Comparison of ENCODE assay signal across 8 mouse cellular contexts in the genomic region with DNA sequence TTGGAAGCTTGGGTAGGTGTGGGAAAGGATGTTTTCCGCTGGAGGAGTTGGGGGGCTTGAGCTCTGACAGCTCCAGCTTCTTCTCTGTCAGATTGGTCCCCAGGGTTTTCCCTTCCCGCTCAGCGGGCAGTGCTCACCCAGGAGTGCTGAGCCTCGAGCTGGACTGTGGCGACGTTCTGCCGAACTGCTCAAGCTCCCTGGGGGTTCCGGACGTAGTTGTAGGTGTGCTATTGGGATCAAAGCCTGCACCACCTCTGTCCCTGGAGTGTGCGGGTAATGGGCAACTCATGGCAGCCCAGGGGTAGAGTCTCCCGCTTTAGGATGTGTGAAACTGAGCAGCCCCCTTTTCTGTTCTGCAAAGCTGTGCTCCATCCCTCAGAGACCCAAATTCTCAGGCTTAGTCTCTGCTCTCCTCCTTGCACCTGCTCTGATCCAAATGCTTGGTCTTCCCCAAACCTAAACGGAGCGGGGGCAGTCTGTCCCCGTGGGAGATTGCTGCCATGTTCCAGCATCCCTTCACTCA. TPM values are rescaled to one million over a fixed set of nuclear protein-coding genes. Genes with fewer than 3 reads are reported as not detected.
A peak's percentile ranks its signal among the peaks of the same experiment; 100 is the strongest.
DNase-seq lines count a peak whose midpoint lies in the region; ATAC-seq and TF ChIP-seq lines count a peak whose summit lies in the region.

No protein-coding gene starts in this region.

- H3K36me3 ChIP-seq in kidney, embryonic 15.5 days, result no peaks in the 10 kb centered on the region
- H3K36me3 ChIP-seq in embryonic facial prominence, embryonic 11.5 days (replicated peaks; ENCODE audit: control insufficient read depth, insufficient read depth, low read depth, low read length), result no peaks in the 10 kb centered on the region
- no peaks in the 10 kb centered on the region for H3K36me3 ChIP-seq in hindbrain, postnatal 0 days (ENCODE audit: insufficient read depth, low read length)
- H3K36me3 ChIP-seq in midbrain, embryonic 15.5 days (replicated peaks), result no peaks in the 10 kb centered on the region

- WGBS in kidney, embryonic 15.5 days, result under 1% methylated on average over 14 of the region's 14 CpGs
- WGBS in embryonic facial prominence, embryonic 11.5 days, result 1% methylated on average over 14 of the region's 14 CpGs
- WGBS in hindbrain, postnatal 0 days, result 4% methylated on average over 13 of the region's 14 CpGs
- WGBS in midbrain, embryonic 15.5 days, result 0% methylated on average over 14 of the region's 14 CpGs

- H3K9me3 ChIP-seq in kidney, embryonic 15.5 days (replicated peaks), result no peaks in the 10 kb centered on the region
- no peaks in the 10 kb centered on the region for H3K9me3 ChIP-seq in embryonic facial prominence, embryonic 11.5 days (replicated peaks; ENCODE audit: control insufficient read depth, low read length)
- no peaks in the 10 kb centered on the region for H3K9me3 ChIP-seq in hindbrain, postnatal 0 days (ENCODE audit: low read length)
- H3K9me3 ChIP-seq in midbrain, embryonic 15.5 days, result no peaks in the 10 kb centered on the region

- no peak for DNase-seq in kidney, postnatal 10 days
- no peak for DNase-seq in embryonic facial prominence, embryonic 11.5 days (ENCODE audit: low spot score)
- DNase-seq in hindbrain, postnatal 0 days (ENCODE audit: low spot score), result no peak
- DNase-seq in urinary bladder, postnatal 36 days (ENCODE audit: low spot score in 2 of 2), result no peak
- DNase-seq in ovary, postnatal 14 days (ENCODE audit: low spot score), result no peak

- H3K4me3 ChIP-seq in kidney, embryonic 15.5 days (replicated peaks), result peak overlapping the region; percentile 58
- H3K4me3 ChIP-seq in embryonic facial prominence, embryonic 11.5 days (ENCODE audit: low read depth, low read length), result peak overlapping the region; percentile 47
- peak overlapping the region; percentile 44 for H3K4me3 ChIP-seq in hindbrain, postnatal 0 days (ENCODE audit: low read length)
- peak overlapping the region; percentile 52 for H3K4me3 ChIP-seq in midbrain, embryonic 15.5 days

- TF ChIP-seq CTCF in hindbrain, postnatal 0 days (IDR thresholded peaks at IDR 0.05; ENCODE audit: low read depth), result no peak

- 0 out of 2 replicates have a peak, but pooled peaks have one; percentile 13 for ATAC-seq in kidney, embryonic 15.5 days (replicated peaks; ENCODE audit: low FRiP score)
- ATAC-seq in embryonic facial prominence, embryonic 11.5 days (replicated peaks; ENCODE audit: insufficient number of reproducible peaks, low FRiP score, low TSS enrichment, low read depth), result 0 out of 2 replicates have a peak, but pooled peaks have one; percentile 37
- ATAC-seq in hindbrain, postnatal 0 days, result peak; percentile 8; the same call in 1 of the 2 replicates
- ATAC-seq in midbrain, embryonic 15.5 days (replicated peaks), result peak; percentile 55
- no peak for ATAC-seq in erythroblast, adult 5-6 weeks (replicated peaks; ENCODE audit: low FRiP score, poor library complexity, severe bottlenecking)

- H3K27ac ChIP-seq in kidney, embryonic 15.5 days, result no peak overlapping the region
- no peak overlapping the region for H3K27ac ChIP-seq in embryonic facial prominence, embryonic 11.5 days (replicated peaks; ENCODE audit: low read depth, low read length)
- H3K27ac ChIP-seq in hindbrain, postnatal 0 days, result no peak overlapping the region
- no peak overlapping the region for H3K27ac ChIP-seq in midbrain, embryonic 15.5 days

- peak overlapping the region; percentile 99 for H3K4me2 ChIP-seq in kidney, embryonic 15.5 days
- H3K4me2 ChIP-seq in embryonic facial prominence, embryonic 11.5 days (ENCODE audit: low read depth, low read length), result peak overlapping the region; percentile 97
- H3K4me2 ChIP-seq in hindbrain, postnatal 0 days (ENCODE audit: low read depth, low read length), result peak overlapping the region; percentile 98
- H3K4me2 ChIP-seq in midbrain, embryonic 15.5 days, result peak overlapping the region; percentile 99

- H3K4me1 ChIP-seq in kidney, embryonic 15.5 days, result peaks cover 22% of the 10 kb centered on the region
- H3K4me1 ChIP-seq in embryonic facial prominence, embryonic 11.5 days (ENCODE audit: control insufficient read depth, insufficient read depth, low read length), result peaks cover 3% of the 10 kb centered on the region; the same call in 1 of the 2 replicates
- peaks cover 11% of the 10 kb centered on the region; the same call in 1 of the 2 replicates for H3K4me1 ChIP-seq in hindbrain, postnatal 0 days (ENCODE audit: insufficient read depth, low read length)
- peaks cover 27% of the 10 kb centered on the region for H3K4me1 ChIP-seq in midbrain, embryonic 15.5 days

- peaks cover 73% of the 10 kb centered on the region for H3K27me3 ChIP-seq in kidney, embryonic 15.5 days
- H3K27me3 ChIP-seq in embryonic facial prominence, embryonic 11.5 days (ENCODE audit: control insufficient read depth, insufficient read depth, low read length), result peaks cover 39% of the 10 kb centered on the region
- peaks cover 14% of the 10 kb centered on the region for H3K27me3 ChIP-seq in hindbrain, postnatal 0 days (ENCODE audit: insufficient read depth, low read length)
- H3K27me3 ChIP-seq in midbrain, embryonic 15.5 days (replicated peaks), result peaks cover 27% of the 10 kb centered on the region

- H3K9ac ChIP-seq in kidney, embryonic 15.5 days, result 0 out of 2 replicates have a peak overlapping the region, but pooled peaks have one; percentile 36
- peak overlapping the region; percentile 30; the same call in 1 of the 2 replicates for H3K9ac ChIP-seq in embryonic facial prominence, embryonic 11.5 days (replicated peaks; ENCODE audit: low read length)
- peak overlapping the region; percentile 44; the same call in 1 of the 2 replicates for H3K9ac ChIP-seq in hindbrain, postnatal 0 days (replicated peaks; ENCODE audit: low read length)
- peak overlapping the region; percentile 52 for H3K9ac ChIP-seq in midbrain, embryonic 15.5 days

RNA-seq across cellular contexts. Expression of gene Slc24a4, which starts 1.0 kb away (rescaled TPM):
- 0.06 and 0.10 TPM in 2 replicates for polyA plus RNA-seq in kidney, embryonic 15.5 days (2015; fragmentation: Nextera tagmentation; extraction: Ambion mirVana)
- polyA plus RNA-seq in embryonic facial prominence, embryonic 11.5 days (2014; fragmentation: Nextera tagmentation; extraction: Ambion mirVana), result 0.04 and 0.24 TPM in 2 replicates
- total RNA-seq in hindbrain, postnatal 0 days (2014; rRNA removed), result 4.5 and 7.2 TPM in 2 replicates
- 2.0 and 2.3 TPM in 2 replicates for polyA plus RNA-seq in hindbrain, postnatal 0 days (2015; fragmentation: Nextera tagmentation; extraction: Ambion mirVana)
- 1.7 and 1.8 TPM in 2 replicates for polyA plus RNA-seq in midbrain, embryonic 15.5 days (2015; fragmentation: Nextera tagmentation; extraction: Ambion mirVana)
- total RNA-seq in erythroblast, adult 5-6 weeks (2015; ENCODE audit: low replicate concordance), result not detected in 2 replicates
- not detected in 2 replicates for total RNA-seq in erythroblast, adult 5-6 weeks (2017; ENCODE audit: low replicate concordance)
